Mouse (Mus musculus): Measurements from ENCODE around the gene Slit2. TPM values are rescaled to one million over a fixed set of nuclear protein-coding genes. Genes with fewer than 3 reads are reported as not detected.

The Slit2 gene
- total RNA-seq, 4 experiments from 2014 or later: 13.0 to 18.6 (median 15.4) TPM

Small RNA genes within 50 kb of the gene (microRNA-seq; reads per million reads assigned to microRNA genes)
- 4.0 to 8.0 reads per million in 2 experiments for gene Mir218-1
